Comparison of ENCODE assay signal across 9 mouse cellular contexts in genomic region chr17:8928560-8928959, GRCm38 (mm10).
"Had no signal": no experiment of that assay in that cellular context is flagged by ENCODE, and none has a peak within 500 bp of the region (broad histone marks: within the 10 kb centered on the region; RNA-seq: fewer than 3 reads in every experiment).

No protein-coding gene starts in this region.

- H3K4me3 ChIP-seq: limb, embryonic 10.5 days; neural tube, embryonic 12.5 days had no signal

- H3K9ac ChIP-seq: liver, embryonic 14.5 days; neural tube, embryonic 12.5 days had no signal

- H3K27ac ChIP-seq: hindbrain, postnatal 0 days; limb, embryonic 10.5 days; liver, embryonic 14.5 days; neural tube, embryonic 12.5 days; stomach, postnatal 0 days had no signal

- H3K36me3 ChIP-seq: limb, embryonic 10.5 days; neural tube, embryonic 12.5 days had no signal

- H3K4me2 ChIP-seq: neural tube, embryonic 12.5 days had no signal

- ATAC-seq: lung, postnatal 0 days had no signal

- DNase-seq: lung, adult 2 months; lung, postnatal 36 days; thymus, postnatal 4 days had no signal

- H3K9me3 ChIP-seq: limb, embryonic 10.5 days; neural tube, embryonic 12.5 days had no signal

- H3K27me3 ChIP-seq: neural tube, embryonic 12.5 days had no signal
